Mouse (Mus musculus) gastrocnemius, adult 2 months (tissue): ENCODE measurements around the gene Gm4969. TPM values are rescaled to one million over a fixed set of nuclear protein-coding genes. Genes with fewer than 3 reads are reported as not detected.

ENCODE experiments used
- DNase-seq: peaks from one replicate; pipeline ENCODE4 v3.0.0; 2022
- H3K27ac ChIP-seq: fragments of 200-600 bp; 2 replicates; pipeline ENCODE4 v1.8.1; 2022; ENCODE audit warnings: mild to moderate bottlenecking
- H3K4me3 ChIP-seq: fragments of 200-600 bp; 2 replicates; pipeline ENCODE4 v1.8.1; 2022; ENCODE audit warnings: mild to moderate bottlenecking, moderate library complexity
- CTCF ChIP-seq: fragments of 200-600 bp; IDR thresholded peaks from 2 replicates; pipeline ENCODE4 v1.8.1; 2022; ENCODE audit warnings: antibody characterized with exemption, mild to moderate bottlenecking, moderate library complexity
- intact Hi-C: fragments of 180-260 bp; cut with DNase I; formaldehyde crosslinking; loops from one replicate; pipeline ENCODE4 v1.15.1; 2025
- microRNA-seq: library from miRNA; unstranded; fragments of <30 nt; microRNA quantifications from one replicate; pipeline ENCODE4 v1.2.0, GENCODE M21; 2021
- total RNA-seq, 2 experiments: library from RNA; stranded (reverse); gene quantifications; 2 replicates each; pipeline ENCODE4 v1.2.3; 2021

Gene Gm4969
- total RNA-seq, 2 experiments from 2014 or later: not detected

DNA sequence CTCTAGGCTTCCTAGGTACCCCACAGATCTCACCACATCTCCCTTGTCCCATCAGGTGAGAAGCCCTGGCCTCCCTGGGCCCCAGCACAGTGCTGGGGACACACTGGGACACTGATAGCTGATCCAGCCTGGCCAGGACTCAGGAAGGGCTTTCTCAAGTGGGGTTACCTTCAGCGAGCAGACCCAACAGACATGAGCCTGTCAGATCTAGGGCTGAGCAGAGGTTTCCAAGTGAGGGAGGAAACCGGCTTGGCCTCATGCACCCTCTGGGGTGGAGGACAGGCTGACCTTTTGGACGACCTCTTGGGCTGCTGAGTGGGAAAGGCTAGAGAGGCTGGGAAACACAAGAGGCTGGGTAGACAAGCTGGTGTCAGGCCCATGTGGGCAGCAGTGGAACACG lies 67.0 kb downstream of the Gm4969 start:
- Histone ChIP-seq H3K4me3 (no peak overlapping the region), H3K27ac (peak overlapping the region; percentile 46)
- no peak for TF ChIP-seq CTCF
- peak; percentile 46 for DNase-seq
- intact Hi-C loops: no loop called here

DNA sequence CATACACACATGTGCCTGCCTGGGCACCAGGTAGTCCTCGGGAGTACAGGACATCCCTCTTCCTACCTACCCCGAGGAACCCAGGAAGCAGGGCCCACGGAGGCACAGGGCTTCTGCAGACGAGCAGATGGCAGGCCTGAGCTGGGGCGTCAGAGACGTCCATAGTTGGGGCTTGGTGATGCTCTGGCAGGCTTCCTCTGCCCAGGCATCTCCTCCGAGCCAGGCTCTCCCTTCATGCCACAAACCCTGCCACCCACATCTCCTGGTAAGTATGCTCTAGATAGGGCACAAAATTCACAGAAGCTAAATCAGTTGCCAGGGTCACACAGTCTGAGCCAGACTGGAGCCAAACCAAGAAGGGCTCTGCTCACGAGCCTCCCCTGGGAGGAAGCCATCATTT lies 68.0 kb downstream of the Gm4969 start:
- Histone ChIP-seq H3K4me3 (no peak overlapping the region), H3K27ac (no peak overlapping the region)
- DNase-seq: no peak
- intact Hi-C loops: no loop called here
- no peak for TF ChIP-seq CTCF

DNA sequence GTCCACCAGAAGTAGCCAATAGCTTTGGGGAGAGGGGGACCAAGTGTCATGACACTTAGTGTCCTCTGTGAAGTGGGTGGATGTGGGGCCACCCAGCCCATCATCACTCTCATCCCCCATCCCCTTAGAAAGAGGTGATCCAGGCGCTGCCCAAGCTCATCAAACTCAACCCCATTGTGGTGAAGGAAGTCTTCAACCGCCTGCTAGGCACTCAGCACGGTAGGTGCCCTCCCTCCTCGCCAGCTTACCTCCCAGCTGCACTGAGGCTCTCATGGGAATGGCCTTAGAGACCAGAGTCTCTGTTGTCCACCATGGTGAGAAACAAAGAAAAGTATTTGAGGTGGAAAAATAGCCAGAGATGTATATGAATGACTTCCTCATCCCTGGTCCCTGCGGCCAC lies 68.9 kb downstream of the Gm4969 start:
- H3K4me3 ChIP-seq: no peak overlapping the region
- DNase-seq: no peak
- intact Hi-C loops: no loop called here
- no peak overlapping the region for H3K27ac ChIP-seq
- no peak for TF ChIP-seq CTCF

Small RNA genes lying within 50 kb of the gene (microRNA-seq; reads per million reads assigned to microRNA genes)
- 8.7 reads per million, percentile 4 among the genes with 10 or more reads in this experiment for gene Mir3100

Other genes starting within 250 kb of the Gm4969 start
- not detected for gene Pglyrp1, start 247.0 kb downstream of the Gm4969 start, total RNA-seq
- gene Ccdc61, start 208.0 kb downstream of the Gm4969 start, total RNA-seq: 1 to 10 TPM; 4.1 to 5.6 TPM
- 1 to 10 TPM; 1.6 to 2.1 TPM for gene Nova2, start 192.5 kb downstream of the Gm4969 start, total RNA-seq
- gene Nanos2, start 131.0 kb downstream of the Gm4969 start, total RNA-seq: not detected
- gene Mypop, start 127.1 kb downstream of the Gm4969 start, total RNA-seq: 1 to 10 TPM; 6.3 to 6.7 TPM
- gene Irf2bp1, start 114.3 kb downstream of the Gm4969 start, total RNA-seq: 10 to 100 TPM; 18.2 to 20.5 TPM
- gene Foxa3, start 94.8 kb downstream of the Gm4969 start, total RNA-seq: not detected
- 10 to 100 TPM; 70.9 to 81.5 TPM for gene Sympk, start 94.0 kb downstream of the Gm4969 start, total RNA-seq
- not detected for gene Rsph6a, start 63.7 kb downstream of the Gm4969 start, total RNA-seq
- 10 to 100 TPM; 31.9 to 32.1 TPM for gene Dmwd, start 42.1 kb downstream of the Gm4969 start, total RNA-seq
- 100 to 1,000 TPM; 265 to 336 TPM for gene Dmpk, start 34.5 kb downstream of the Gm4969 start, total RNA-seq
- 1 to 10 TPM in 1 of 2 experiments, under 1 TPM in 1; 0.89 to 2.3 TPM for gene Six5, start 23.8 kb downstream of the Gm4969 start, total RNA-seq
- gene Fbxo46, start 1.5 kb upstream of the Gm4969 start, total RNA-seq: 1 to 10 TPM; 2.3 to 3.0 TPM
- 1 to 10 TPM; 2.0 TPM for gene Qpctl, start 30.9 kb upstream of the Gm4969 start, total RNA-seq
- gene Snrpd2, start 31.4 kb upstream of the Gm4969 start, total RNA-seq: 10 to 100 TPM; 49.7 to 58.0 TPM
- gene Gipr, start 47.8 kb upstream of the Gm4969 start, total RNA-seq: not detected
- 10 to 100 TPM in 1 of 2 experiments, 1 to 10 TPM in 1; 9.5 to 10.5 TPM for gene Eml2, start 58.1 kb upstream of the Gm4969 start, total RNA-seq
- gene Gpr4, start 94.2 kb upstream of the Gm4969 start, total RNA-seq: 1 to 10 TPM; 1.9 to 2.9 TPM
- 10 to 100 TPM; 41.9 to 52.4 TPM for gene Opa3, start 110.0 kb upstream of the Gm4969 start, total RNA-seq
- gene Vasp, start 153.4 kb upstream of the Gm4969 start, total RNA-seq: 10 to 100 TPM; 13.6 to 17.3 TPM
- under 1 TPM in 1 of 2 experiments, not detected in 1; 0.74 TPM for gene Ppm1n, start 161.7 kb upstream of the Gm4969 start, total RNA-seq
- gene Rtn2, start 164.3 kb upstream of the Gm4969 start, total RNA-seq: 1,000 to 10,000 TPM in 1 of 2 experiments, 100 to 1,000 TPM in 1; 987 to 1,150 TPM
- gene Fosb, start 191.7 kb upstream of the Gm4969 start, total RNA-seq: under 1 TPM; 0.22 to 0.59 TPM
- gene Ercc1, start 226.4 kb upstream of the Gm4969 start, total RNA-seq: 10 to 100 TPM; 28.1 to 30.4 TPM
- gene Cd3eap, start 241.1 kb upstream of the Gm4969 start, total RNA-seq: 10 to 100 TPM; 11.4 to 11.5 TPM
- gene Ppp1r13l, start 241.4 kb upstream of the Gm4969 start, total RNA-seq: 1 to 10 TPM; 2.1 to 4.9 TPM